Mouse (Mus musculus): Measurements from ENCODE around the gene Eml6. TPM values are rescaled to one million over a fixed set of nuclear protein-coding genes. Genes with fewer than 3 reads are reported as not detected.
"Not testable (repeated sequence)": the region's sequence is repeated elsewhere in the genome, so short reads cannot be mapped to it uniquely, and the experiment has no call there.

Eml6 gene
- polyA plus RNA-seq, 1 experiment from 2014 or later = 0.15 TPM

GRCm38 (mm10) chr11:29758617-29759016 lies 267.2 kb downstream of the Eml6 start:
- no peak overlapping the region for H3K27ac ChIP-seq
- no peak overlapping the region for H3K4me3 ChIP-seq
- WGBS (ENCODE audit: insufficient replicate concordance) = 71% methylated on average over 5 of the region's 5 CpGs
- no peak overlapping the region for H3K9ac ChIP-seq
- no peaks in the 10 kb centered on the region for H3K4me1 ChIP-seq
- H3K36me3 ChIP-seq = no peaks in the 10 kb centered on the region
- H3K27me3 ChIP-seq (replicated peaks) = no peaks in the 10 kb centered on the region
- no peaks in the 10 kb centered on the region for H3K9me3 ChIP-seq (replicated peaks)
- ATAC-seq = peak; percentile 27; the same call in 1 of the 2 replicates
- H3K4me2 ChIP-seq = no peak overlapping the region

GRCm38 (mm10) chr11:29756007-29756406 lies 269.8 kb downstream of the Eml6 start:
- H3K4me3 ChIP-seq; H3K27ac ChIP-seq; H3K4me2 ChIP-seq; H3K9me3 ChIP-seq (replicated peaks); H3K4me1 ChIP-seq; H3K36me3 ChIP-seq; H3K9ac ChIP-seq; ATAC-seq; H3K27me3 ChIP-seq (replicated peaks): not testable (repeated sequence)
- WGBS (ENCODE audit: insufficient replicate concordance) = 64% methylated on average over 5 of the region's 5 CpGs

GRCm38 (mm10) chr11:29751648-29752611 lies 273.9 kb downstream of the Eml6 start:
- H3K9me3 ChIP-seq (replicated peaks) = no peaks in the 10 kb centered on the region
- no peak overlapping the region for H3K27ac ChIP-seq
- H3K9ac ChIP-seq = no peak overlapping the region
- peaks cover 5% of the 10 kb centered on the region; the same call in 1 of the 2 replicates for H3K36me3 ChIP-seq
- H3K27me3 ChIP-seq (replicated peaks) = no peaks in the 10 kb centered on the region
- no peaks in the 10 kb centered on the region for H3K4me1 ChIP-seq
- ATAC-seq = no peak
- no peak overlapping the region for H3K4me3 ChIP-seq
- no peak overlapping the region for H3K4me2 ChIP-seq
- WGBS (ENCODE audit: insufficient replicate concordance) = 81% methylated on average over 14 of the region's 14 CpGs

GRCm38 (mm10) chr11:29751013-29751412 lies 274.8 kb downstream of the Eml6 start:
- 85% methylated on average over 2 of the region's 2 CpGs for WGBS (ENCODE audit: insufficient replicate concordance)
- Histone ChIP-seq H3K27me3 (replicated peaks) (no peaks in the 10 kb centered on the region), H3K4me3 (no peak overlapping the region), H3K27ac (no peak overlapping the region), H3K36me3 (peaks cover 14% of the 10 kb centered on the region), H3K4me1 (no peaks in the 10 kb centered on the region), H3K9ac (no peak overlapping the region), H3K9me3 (replicated peaks) (no peaks in the 10 kb centered on the region), H3K4me2 (no peak overlapping the region)
- ATAC-seq = no peak

GRCm38 (mm10) chr11:29749468-29749829 lies 276.4 kb downstream of the Eml6 start:
- 89% methylated on average over 1 of the region's 1 CpGs for WGBS (ENCODE audit: insufficient replicate concordance)
- no peaks in the 10 kb centered on the region for H3K27me3 ChIP-seq (replicated peaks)

GRCm38 (mm10) chr11:29748750-29749467 lies 276.9 kb downstream of the Eml6 start:
- Histone ChIP-seq H3K4me3 (no peak overlapping the region), H3K9me3 (replicated peaks) (no peaks in the 10 kb centered on the region), H3K36me3 (peaks cover 21% of the 10 kb centered on the region), H3K27me3 (replicated peaks) (no peaks in the 10 kb centered on the region), H3K27ac (no peak overlapping the region), H3K9ac (no peak overlapping the region), H3K4me2 (no peak overlapping the region), H3K4me1 (no peaks in the 10 kb centered on the region)
- ATAC-seq = no peak
- WGBS (ENCODE audit: insufficient replicate concordance) = 75% methylated on average over 8 of the region's 8 CpGs

More at GRCm38 (mm10) chr11:29749468-29749829, 276.4 kb downstream of the Eml6 start:
- Histone ChIP-seq H3K9me3 (replicated peaks) (no peaks in the 10 kb centered on the region), H3K4me3 (no peak overlapping the region), H3K9ac (no peak overlapping the region), H3K27ac (no peak overlapping the region), H3K36me3 (peaks cover 17% of the 10 kb centered on the region), H3K4me2 (no peak overlapping the region), H3K4me1 (no peaks in the 10 kb centered on the region)
- no peak for ATAC-seq

GRCm38 (mm10) chr11:29747881-29748280 lies 278.0 kb downstream of the Eml6 start:
- H3K4me1 ChIP-seq = no peaks in the 10 kb centered on the region
- ATAC-seq = no peak
- no peaks in the 10 kb centered on the region for H3K27me3 ChIP-seq (replicated peaks)
- H3K4me2 ChIP-seq = no peak overlapping the region
- no peak overlapping the region for H3K27ac ChIP-seq
- no peak overlapping the region for H3K9ac ChIP-seq
- 74% methylated on average over 1 of the region's 1 CpGs for WGBS (ENCODE audit: insufficient replicate concordance)
- H3K4me3 ChIP-seq = no peak overlapping the region
- H3K36me3 ChIP-seq = peaks cover 29% of the 10 kb centered on the region
- H3K9me3 ChIP-seq (replicated peaks) = no peaks in the 10 kb centered on the region

- Histone ChIP-seq H3K27ac (no peak overlapping the region), H3K36me3 (peaks cover 29% of the 10 kb centered on the region), H3K4me2 (no peak overlapping the region), H3K4me1 (no peaks in the 10 kb centered on the region), H3K27me3 (replicated peaks) (no peaks in the 10 kb centered on the region), H3K9ac (no peak overlapping the region), H3K4me3 (no peak overlapping the region), H3K9me3 (replicated peaks) (no peaks in the 10 kb centered on the region)
- no peak for ATAC-seq
- 67% methylated on average over 3 of the region's 3 CpGs for WGBS (ENCODE audit: insufficient replicate concordance)
Measured at GRCm38 (mm10) chr11:29747365-29747764, 278.5 kb downstream of the Eml6 start.

- no peaks in the 10 kb centered on the region for H3K4me1 ChIP-seq
- H3K4me2 ChIP-seq = no peak overlapping the region
- H3K9me3 ChIP-seq (replicated peaks) = no peaks in the 10 kb centered on the region
- ATAC-seq = 0 out of 2 replicates have a peak, but pooled peaks have one; percentile 30
- no peak overlapping the region for H3K4me3 ChIP-seq
- no peak overlapping the region for H3K27ac ChIP-seq
- no peak overlapping the region for H3K9ac ChIP-seq
- no peaks in the 10 kb centered on the region for H3K27me3 ChIP-seq (replicated peaks)
- H3K36me3 ChIP-seq = peaks cover 37% of the 10 kb centered on the region
- 76% methylated on average over 9 of the region's 9 CpGs for WGBS (ENCODE audit: insufficient replicate concordance)
Measured at GRCm38 (mm10) chr11:29746203-29746602, 279.6 kb downstream of the Eml6 start.

- Histone ChIP-seq H3K4me2 (no peak overlapping the region), H3K27ac (no peak overlapping the region), H3K27me3 (replicated peaks) (no peaks in the 10 kb centered on the region), H3K4me1 (no peaks in the 10 kb centered on the region), H3K9me3 (replicated peaks) (no peaks in the 10 kb centered on the region), H3K36me3 (peaks cover 37% of the 10 kb centered on the region), H3K9ac (no peak overlapping the region), H3K4me3 (no peak overlapping the region)
- ATAC-seq = no peak
- WGBS (ENCODE audit: insufficient replicate concordance) = 59% methylated on average over 2 of the region's 2 CpGs
Measured at GRCm38 (mm10) chr11:29745513-29745912, 280.3 kb downstream of the Eml6 start.

- no peaks in the 10 kb centered on the region for H3K27me3 ChIP-seq (replicated peaks)
- H3K9ac ChIP-seq = no peak overlapping the region
- WGBS (ENCODE audit: insufficient replicate concordance) = 85% methylated on average over 5 of the region's 5 CpGs
- H3K4me1 ChIP-seq = no peaks in the 10 kb centered on the region
- no peak for ATAC-seq
- H3K36me3 ChIP-seq = peaks cover 37% of the 10 kb centered on the region
- no peak overlapping the region for H3K27ac ChIP-seq
- no peaks in the 10 kb centered on the region for H3K9me3 ChIP-seq (replicated peaks)
- no peak overlapping the region for H3K4me3 ChIP-seq
- no peak overlapping the region for H3K4me2 ChIP-seq
Measured at GRCm38 (mm10) chr11:29744760-29745430, 280.9 kb downstream of the Eml6 start.

GRCm38 (mm10) chr11:29739752-29740151 lies 286.1 kb downstream of the Eml6 start:
- no peak overlapping the region for H3K4me2 ChIP-seq
- no peak for ATAC-seq
- no peak overlapping the region for H3K4me3 ChIP-seq
- H3K9me3 ChIP-seq (replicated peaks) = no peaks in the 10 kb centered on the region
- no peaks in the 10 kb centered on the region for H3K27me3 ChIP-seq (replicated peaks)
- WGBS (ENCODE audit: insufficient replicate concordance) = 80% methylated on average over 2 of the region's 2 CpGs
- no peaks in the 10 kb centered on the region for H3K4me1 ChIP-seq
- H3K9ac ChIP-seq = no peak overlapping the region
- no peak overlapping the region for H3K27ac ChIP-seq
- H3K36me3 ChIP-seq = peaks cover 24% of the 10 kb centered on the region
